Mouse (Mus musculus): Measurements from ENCODE around the gene Abraxas2. TPM values are rescaled to one million over a fixed set of nuclear protein-coding genes. Genes with fewer than 3 reads are reported as not detected.

The Abraxas2 gene
- polyA plus RNA-seq, 1 experiment = 7.1 TPM

- peak; percentile 24 to 28 for DNase-seq (ENCODE audit: low read depth in 1 of 2, low spot score in 2 of 2)
- no peaks in the 10 kb centered on the region for H3K27me3 ChIP-seq (ENCODE audit: control insufficient read depth, insufficient read depth, low read length)
- H3K36me3 ChIP-seq (ENCODE audit: control insufficient read depth, insufficient read depth, low read length) = no peaks in the 10 kb centered on the region
- H3K27ac ChIP-seq (ENCODE audit: insufficient read depth, low read length) = peak overlapping the region; percentile 94
- under 1% methylated on average over 55 of the region's 55 CpGs for WGBS
- no peak for TF ChIP-seq POLR2A (IDR thresholded peaks at IDR 0.05; ENCODE audit: low read depth, low read length)
- TF ChIP-seq CTCF (IDR thresholded peaks at IDR 0.05; ENCODE audit: extremely low read depth, insufficient read depth, insufficient read length, insufficient replicate concordance) = no peak
- peak overlapping the region; percentile 93 for H3K4me3 ChIP-seq (ENCODE audit: extremely low read depth, insufficient read depth, insufficient read length)
- H3K4me1 ChIP-seq (ENCODE audit: control insufficient read depth, insufficient read depth, insufficient read length) = no peaks in the 10 kb centered on the region
Measured at GRCm38 (mm10) chr7:132931560-132932351, 72.7 kb downstream of the Abraxas2 start.

- no peak overlapping the region for H3K27ac ChIP-seq (ENCODE audit: insufficient read depth, low read length)
- H3K27me3 ChIP-seq (ENCODE audit: control insufficient read depth, insufficient read depth, low read length) = no peaks in the 10 kb centered on the region
- 91% methylated on average over 1 of the region's 1 CpGs for whole genome bisulfite sequencing
- no peaks in the 10 kb centered on the region for H3K36me3 ChIP-seq (ENCODE audit: control insufficient read depth, insufficient read depth, low read length)
- H3K4me1 ChIP-seq (ENCODE audit: control insufficient read depth, insufficient read depth, insufficient read length) = no peaks in the 10 kb centered on the region
- TF ChIP-seq POLR2A (IDR thresholded peaks at IDR 0.05; ENCODE audit: low read depth, low read length) (no peak), CTCF (IDR thresholded peaks at IDR 0.05; ENCODE audit: extremely low read depth, insufficient read depth, insufficient read length, insufficient replicate concordance) (no peak)
- H3K4me3 ChIP-seq (ENCODE audit: extremely low read depth, insufficient read depth, insufficient read length) = no peak overlapping the region
- no peak for DNase-seq (ENCODE audit: low read depth in 1 of 2, low spot score in 2 of 2)
Measured at GRCm38 (mm10) chr7:132933331-132933730, 74.3 kb downstream of the Abraxas2 start.

Other genes with a start within 250 kb of the Abraxas2 start
- 5.6 and 8.5 TPM in 2 replicates for gene Lhpp, start 248.6 kb upstream of the Abraxas2 start, polyA plus RNA-seq (2012; rRNA removed)
- 52.4 and 63.2 TPM in 2 replicates for gene Fam53b, start 45.3 kb upstream of the Abraxas2 start, polyA plus RNA-seq (2012; rRNA removed)
- 3.3 and 4.6 TPM in 2 replicates for gene Eef1akmt2, start 6.6 kb upstream of the Abraxas2 start, polyA plus RNA-seq (2012; rRNA removed)
- 3.6 and 4.2 TPM in 2 replicates for gene Zranb1, start 71.9 kb downstream of the Abraxas2 start, polyA plus RNA-seq (2012; rRNA removed)

Data from spleen, adult 2 months (tissue).